Comparison of ENCODE assay signal across 16 mouse cellular contexts in the genomic region with DNA sequence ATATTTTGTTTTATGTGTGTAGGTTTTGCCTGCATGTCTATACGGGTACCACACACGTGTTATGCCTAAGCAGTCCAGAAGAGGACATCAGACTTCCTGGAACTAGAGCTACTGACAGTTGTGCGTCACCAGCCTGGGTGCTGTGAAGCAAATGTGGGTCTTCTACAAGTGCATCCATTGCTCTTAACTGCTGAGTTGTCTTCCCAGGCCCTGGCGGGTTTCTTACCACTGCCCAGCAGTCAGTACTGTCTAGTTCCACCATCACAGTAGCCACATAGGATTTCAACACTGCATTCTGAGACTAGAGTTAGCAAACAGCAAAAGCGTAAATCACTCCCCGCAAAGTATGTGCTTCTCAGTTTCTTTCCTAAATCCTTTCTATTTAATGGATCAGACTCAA.
"Had no signal": no experiment of that assay in that cellular context is flagged by ENCODE, and none has a peak within 500 bp of the region (broad histone marks: within the 10 kb centered on the region; RNA-seq: fewer than 3 reads in every experiment).

No protein-coding gene starts in this region.

- H3K27ac ChIP-seq: neural tube, embryonic 13.5 days; neural tube, embryonic 15.5 days; stomach, embryonic 15.5 days; stomach, postnatal 0 days had no signal

- H3K9ac ChIP-seq: neural tube, embryonic 13.5 days; neural tube, embryonic 15.5 days; stomach, embryonic 15.5 days had no signal

- H3K27me3 ChIP-seq: neural tube, embryonic 13.5 days; neural tube, embryonic 15.5 days; stomach, embryonic 15.5 days had no signal

- H3K4me3 ChIP-seq: neural tube, embryonic 13.5 days; neural tube, embryonic 15.5 days; stomach, embryonic 15.5 days had no signal

- H3K36me3 ChIP-seq: neural tube, embryonic 13.5 days; neural tube, embryonic 15.5 days; stomach, embryonic 15.5 days had no signal

- H3K4me2 ChIP-seq: neural tube, embryonic 13.5 days; neural tube, embryonic 15.5 days; stomach, embryonic 15.5 days had no signal

- H3K9me3 ChIP-seq: neural tube, embryonic 13.5 days; neural tube, embryonic 15.5 days; stomach, embryonic 15.5 days had no signal

- DNase-seq: retina, postnatal 1 day; right cerebral cortex, adult 18-20 months; right cerebral cortex, postnatal 14 days; right cerebral cortex, postnatal 25 days; right cerebral cortex, postnatal 4 days; spleen, adult 18-20 months; thymus, adult 18-20 months; thymus, adult 2 months; thymus, postnatal 14 days; thymus, postnatal 25 days; thymus, postnatal 36 days; thymus, postnatal 4 days had no signal

- H3K4me1 ChIP-seq: stomach, embryonic 15.5 days had no signal
